Mouse (Mus musculus) liver, postnatal 0 days (tissue): ENCODE results near the gene Mex3b. TPM values are rescaled to one million over a fixed set of nuclear protein-coding genes. Genes with fewer than 3 reads are reported as not detected.

Experiments used
- ATAC-seq: fragments of 200-750 bp; cut with Nextera tagmentation; 2 replicates; pipeline ENCODE4 v1.8.0; 2017; ENCODE audit warnings: mild to moderate bottlenecking, moderate library complexity
- DNase-seq: peaks from one replicate; pipeline ENCODE4 v3.0.0-alpha.2; 2016
- H3K27ac ChIP-seq: fragments of 300-500 bp; sonication (generic); 2 replicates; pipeline ENCODE4 v1.5.1; 2014; ENCODE audit warnings: antibody characterized with exemption, moderate library complexity, mild to moderate bottlenecking, low read depth
- H3K27me3 ChIP-seq: fragments of 300-500 bp; sonication (generic); 2 replicates; pipeline ENCODE4 v1.6.1; 2014; ENCODE audit warnings: low read length, control low read depth, mixed read lengths; ENCODE audit not compliant: insufficient read depth
- H3K36me3 ChIP-seq: fragments of 300-500 bp; sonication (generic); replicated peaks from 2 replicates; pipeline ENCODE4 v1.6.1; 2014; ENCODE audit warnings: mild to moderate bottlenecking, control low read depth, low read length, moderate library complexity, mixed read lengths; ENCODE audit not compliant: insufficient read depth
- H3K4me1 ChIP-seq: fragments of 300-500 bp; sonication (generic); 2 replicates; pipeline ENCODE4 v1.6.1; 2014; ENCODE audit warnings: antibody characterized with exemption, mild to moderate bottlenecking, control low read depth; ENCODE audit not compliant: insufficient read depth
- H3K4me2 ChIP-seq: fragments of 300-500 bp; sonication (generic); 2 replicates; pipeline ENCODE4 v1.6.1; 2014; ENCODE audit warnings: low read depth, mild to moderate bottlenecking, low read length, moderate library complexity, mixed read lengths
- H3K4me3 ChIP-seq: fragments of 300-500 bp; sonication (generic); 2 replicates; pipeline ENCODE4 v1.5.1; 2014; ENCODE audit warnings: low read depth, low read length
- H3K9ac ChIP-seq: fragments of 300-500 bp; sonication (generic); replicated peaks from 2 replicates; pipeline ENCODE4 v1.6.1; 2014; ENCODE audit warnings: mild to moderate bottlenecking, moderate library complexity
- H3K9me3 ChIP-seq: fragments of 300-500 bp; sonication (generic); 2 replicates; pipeline ENCODE4 v1.6.1; 2016; ENCODE audit warnings: mild to moderate bottlenecking, control low read depth, low read length, mixed read lengths
- CTCF ChIP-seq: sonication (generic); IDR thresholded peaks from 2 replicates; pipeline ENCODE4 v1.5.1; 2016; ENCODE audit warnings: antibody characterized with exemption, low read depth
- EP300 ChIP-seq: IDR thresholded peaks from 2 replicates; pipeline ENCODE4 v1.6.1; 2016; ENCODE audit warnings: antibody characterized with exemption, low read depth, mild to moderate bottlenecking
- WGBS: fragments of 180-500 bp; shearing (Covaris S2); extraction: QIAGEN DNeasy Blood & Tissue Kit; methylation state at CpG from one replicate; pipeline ENCODE4 v1.1.7; 2014; ENCODE audit not compliant: insufficient replicate concordance; 5-methylcytosine and 5-hydroxymethylcytosine counted together
- polyA plus RNA-seq: library from polyadenylated mRNA; unstranded; fragments of >200 nt; fragmentation: Nextera tagmentation; extraction: Ambion mirVana; gene quantifications from 2 replicates; pipeline ENCODE4 v1.2.1, GENCODE M21; 2015

The Mex3b gene
- polyA plus RNA-seq, 1 experiment from 2014 or later = 0.40 TPM

GRCm38 (mm10) chr7:82895606-82896005 is 28.5 kb downstream of the Mex3b start:
- no peaks in the 10 kb centered on the region for H3K36me3 ChIP-seq
- DNase-seq = no peak
- 55% methylated on average over 2 of the region's 2 CpGs for WGBS

GRCm38 (mm10) chr7:82896750-82897149 is 29.6 kb downstream of the Mex3b start:
- ATAC-seq = no peak
- TF ChIP-seq EP300 = no peak
- no peak for TF ChIP-seq CTCF
- H3K4me3 ChIP-seq = no peak overlapping the region

More at GRCm38 (mm10) chr7:82895606-82896005, 28.5 kb downstream of the Mex3b start:
- ATAC-seq = no peak
- TF ChIP-seq EP300 = no peak
- no peak for TF ChIP-seq CTCF
- Histone ChIP-seq H3K9me3 (no peaks in the 10 kb centered on the region), H3K27me3 (no peaks in the 10 kb centered on the region), H3K4me1 (no peaks in the 10 kb centered on the region), H3K9ac (no peak overlapping the region), H3K27ac (no peak overlapping the region), H3K4me3 (no peak overlapping the region), H3K4me2 (no peak overlapping the region)

GRCm38 (mm10) chr7:82899459-82900297 is 32.5 kb downstream of the Mex3b start:
- no peak overlapping the region for H3K9ac ChIP-seq
- H3K9me3 ChIP-seq = no peaks in the 10 kb centered on the region
- H3K4me2 ChIP-seq = no peak overlapping the region
- ATAC-seq (no peak), DNase-seq (no peak)
- H3K36me3 ChIP-seq = no peaks in the 10 kb centered on the region
- H3K27ac ChIP-seq = no peak overlapping the region
- H3K4me1 ChIP-seq = no peaks in the 10 kb centered on the region
- H3K27me3 ChIP-seq = no peaks in the 10 kb centered on the region
- no peak overlapping the region for H3K4me3 ChIP-seq
- TF ChIP-seq EP300 (no peak), CTCF (no peak)
- 63% methylated on average over 8 of the region's 8 CpGs for WGBS

More at GRCm38 (mm10) chr7:82896750-82897149, 29.6 kb downstream of the Mex3b start:
- H3K9me3 ChIP-seq = no peaks in the 10 kb centered on the region
- H3K4me1 ChIP-seq = no peaks in the 10 kb centered on the region
- H3K27me3 ChIP-seq = no peaks in the 10 kb centered on the region
- H3K9ac ChIP-seq = no peak overlapping the region
- no peak for DNase-seq
- H3K27ac ChIP-seq = no peak overlapping the region
- H3K36me3 ChIP-seq = no peaks in the 10 kb centered on the region
- 64% methylated on average over 3 of the region's 3 CpGs for WGBS
- H3K4me2 ChIP-seq = no peak overlapping the region

- no peak for TF ChIP-seq CTCF
- 68% methylated on average over 3 of the region's 3 CpGs for WGBS
- no peak for ATAC-seq
- H3K27ac ChIP-seq = no peak overlapping the region
- H3K9ac ChIP-seq = no peak overlapping the region
- no peaks in the 10 kb centered on the region for H3K27me3 ChIP-seq
- no peaks in the 10 kb centered on the region for H3K4me1 ChIP-seq
- no peaks in the 10 kb centered on the region for H3K36me3 ChIP-seq
- no peak for DNase-seq
- H3K9me3 ChIP-seq = no peaks in the 10 kb centered on the region
- no peak overlapping the region for H3K4me3 ChIP-seq
- no peak overlapping the region for H3K4me2 ChIP-seq
These were observed 35.9 kb downstream of the Mex3b start for GRCm38 (mm10) chr7:82903006-82903405.

- no peak for DNase-seq
These were observed 38.4 kb downstream of the Mex3b start for GRCm38 (mm10) chr7:82905527-82905926.

GRCm38 (mm10) chr7:82907081-82907480 is 39.9 kb downstream of the Mex3b start:
- Histone ChIP-seq H3K9me3 (no peaks in the 10 kb centered on the region), H3K36me3 (no peaks in the 10 kb centered on the region), H3K4me1 (no peaks in the 10 kb centered on the region), H3K4me3 (no peak overlapping the region), H3K4me2 (no peak overlapping the region), H3K9ac (no peak overlapping the region), H3K27me3 (no peaks in the 10 kb centered on the region), H3K27ac (no peak overlapping the region)
- WGBS = 75% methylated on average over 1 of the region's 1 CpGs
- ATAC-seq (no peak), DNase-seq (no peak)
- no peak for TF ChIP-seq CTCF
- TF ChIP-seq EP300 = no peak

More at GRCm38 (mm10) chr7:82905527-82905926, 38.4 kb downstream of the Mex3b start:
- Histone ChIP-seq H3K4me2 (no peak overlapping the region), H3K36me3 (no peaks in the 10 kb centered on the region), H3K27ac (no peak overlapping the region), H3K9me3 (no peaks in the 10 kb centered on the region), H3K27me3 (no peaks in the 10 kb centered on the region), H3K9ac (no peak overlapping the region), H3K4me3 (no peak overlapping the region), H3K4me1 (no peaks in the 10 kb centered on the region)
- TF ChIP-seq EP300 (no peak), CTCF (no peak)
- ATAC-seq = no peak
- WGBS = 68% methylated on average over 3 of the region's 3 CpGs
